Mouse (Mus musculus) splenic B cell, adult 2 months (primary cell): ENCODE data around the gene Elob.

Experiments used
- DNase-seq: peaks from one replicate; pipeline ENCODE4 v3.0.0-alpha.2; 2011; ENCODE audit warnings: low read depth, low spot score
- H3K27me3 ChIP-seq: 2 replicates; pipeline ENCODE4 v1.6.1; 2012; ENCODE audit warnings: mild to moderate bottlenecking, low read length, moderate library complexity, mixed read lengths; ENCODE audit not compliant: control insufficient read depth, poor library complexity, insufficient read depth, severe bottlenecking
- H3K36me3 ChIP-seq: 2 replicates; pipeline ENCODE4 v1.6.1; 2012; ENCODE audit warnings: mild to moderate bottlenecking, low read length, moderate library complexity, mixed read lengths; ENCODE audit not compliant: control insufficient read depth, poor library complexity, insufficient read depth, severe bottlenecking

The Elob gene

DNA sequence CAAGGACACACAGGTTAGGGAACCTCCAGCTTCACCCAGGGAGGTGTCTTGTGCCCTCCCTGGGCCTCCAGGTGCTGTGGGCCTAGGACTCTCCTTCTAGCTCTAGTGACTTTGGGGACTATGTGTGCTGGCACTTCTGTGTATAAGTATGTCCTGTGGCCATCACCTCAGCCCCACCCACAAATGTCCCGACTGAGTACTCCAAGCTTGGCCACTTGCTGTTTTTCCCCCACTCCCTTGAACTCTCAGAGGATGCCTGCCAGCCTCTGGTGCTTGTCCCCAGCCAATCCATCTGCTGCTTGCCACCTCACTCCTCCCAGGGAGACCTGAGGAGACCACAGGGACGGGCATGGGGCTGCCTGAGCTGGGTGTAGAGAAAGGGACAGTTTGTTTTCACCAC, 50.5 kb downstream of the Elob start:
- no peak for DNase-seq
- no peaks in the 10 kb centered on the region for H3K27me3 ChIP-seq
- no peaks in the 10 kb centered on the region for H3K36me3 ChIP-seq

DNA sequence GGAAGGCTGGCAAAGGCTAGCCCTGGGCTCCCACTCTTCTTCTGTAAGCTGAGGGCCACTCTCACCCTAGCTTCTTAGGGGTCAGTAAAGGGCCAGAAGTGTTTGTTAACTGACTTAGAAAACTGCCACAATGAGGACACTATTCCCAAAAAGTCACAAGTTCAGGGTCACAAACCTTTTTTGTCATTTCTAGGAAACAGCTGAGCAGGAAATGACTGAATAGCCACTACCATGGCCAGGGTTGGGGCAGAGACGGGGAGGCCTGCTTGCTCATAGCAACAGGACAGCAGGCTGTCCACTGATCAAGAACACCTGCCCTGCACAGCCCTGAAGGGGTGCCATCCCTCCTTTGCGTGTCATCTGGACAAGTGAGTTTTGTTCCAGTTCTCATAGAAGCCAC, 51.8 kb downstream of the Elob start:
- no peak for DNase-seq
- H3K27me3 ChIP-seq = no peaks in the 10 kb centered on the region
- H3K36me3 ChIP-seq = no peaks in the 10 kb centered on the region

DNA sequence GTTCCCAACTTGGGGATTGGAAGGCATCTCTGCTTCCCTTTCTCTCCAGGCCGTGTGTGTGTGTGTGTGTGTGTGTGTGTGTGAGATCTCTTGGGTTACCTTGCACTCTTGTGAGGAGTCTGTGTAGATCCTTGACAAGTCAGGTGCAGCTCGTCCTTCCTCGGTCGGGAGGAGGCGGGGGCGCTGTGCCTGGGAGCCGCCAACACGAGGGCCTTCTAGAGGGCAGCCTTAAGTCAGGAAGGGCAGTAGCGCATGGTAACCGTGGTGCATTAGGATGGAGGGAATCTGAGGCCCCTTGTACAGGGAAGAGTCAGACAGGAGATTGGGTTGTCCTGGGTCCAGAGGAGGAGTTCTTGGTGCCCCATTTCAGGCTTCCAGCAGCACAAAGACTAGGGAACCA, 52.7 kb downstream of the Elob start:
- no peak for DNase-seq
- H3K27me3 ChIP-seq = no peaks in the 10 kb centered on the region; the same call in 1 of the 2 replicates
- no peaks in the 10 kb centered on the region for H3K36me3 ChIP-seq
